Mouse (Mus musculus) limb, embryonic 11.5 days (tissue): ENCODE measurements around the gene Sobp. TPM values are rescaled to one million over a fixed set of nuclear protein-coding genes. Genes with fewer than 3 reads are reported as not detected.
A peak's percentile ranks its signal among the peaks of the same experiment; 100 is the strongest.

Source experiments
- ATAC-seq: fragments of 200-750 bp; cut with Nextera tagmentation; 2 replicates; pipeline ENCODE4 v1.8.0; 2017; ENCODE audit warnings: low read depth; ENCODE audit not compliant: insufficient number of reproducible peaks, low FRiP score, low TSS enrichment
- DNase-seq: peaks from one replicate; pipeline ENCODE4 v3.0.0-alpha.2; 2015; ENCODE audit warnings: low spot score
- H3K27ac ChIP-seq: fragments of 300-500 bp; sonication (generic); replicated peaks from 2 replicates; pipeline ENCODE4 v1.5.1; 2014; ENCODE audit warnings: low read depth, mild to moderate bottlenecking, low read length
- H3K27me3 ChIP-seq: fragments of 300-500 bp; sonication (generic); 2 replicates; pipeline ENCODE4 v1.6.1; 2014; ENCODE audit warnings: mild to moderate bottlenecking, low read length, mixed read lengths; ENCODE audit not compliant: control insufficient read depth, insufficient read depth
- H3K36me3 ChIP-seq: fragments of 300-500 bp; sonication (generic); 2 replicates; pipeline ENCODE4 v1.6.1; 2014; ENCODE audit warnings: mild to moderate bottlenecking, low read length, moderate library complexity, mixed read lengths; ENCODE audit not compliant: control insufficient read depth, insufficient read depth
- H3K4me1 ChIP-seq: fragments of 300-500 bp; sonication (generic); 2 replicates; pipeline ENCODE4 v1.6.1; 2014; ENCODE audit warnings: low read length, mixed read lengths; ENCODE audit not compliant: control insufficient read depth, insufficient read depth
- H3K4me2 ChIP-seq: fragments of 300-500 bp; sonication (generic); 2 replicates; pipeline ENCODE4 v1.6.1; 2014; ENCODE audit warnings: low read depth, mild to moderate bottlenecking, moderate library complexity; ENCODE audit not compliant: severe bottlenecking
- H3K4me3 ChIP-seq: fragments of 300-500 bp; sonication (generic); 2 replicates; pipeline ENCODE4 v1.5.1; 2014; ENCODE audit warnings: low read depth, low read length
- H3K9ac ChIP-seq: fragments of 300-500 bp; sonication (generic); 2 replicates; pipeline ENCODE4 v1.6.1; 2014; ENCODE audit warnings: mild to moderate bottlenecking, low read length
- H3K9me3 ChIP-seq: fragments of 300-500 bp; sonication (generic); 2 replicates; pipeline ENCODE4 v1.6.1; 2016; ENCODE audit warnings: low read length; ENCODE audit not compliant: control insufficient read depth
- WGBS: fragments of 180-500 bp; shearing (Covaris S2); extraction: QIAGEN DNeasy Blood & Tissue Kit; methylation state at CpG from one replicate; pipeline ENCODE4 v1.1.7; 2014; 5-methylcytosine and 5-hydroxymethylcytosine counted together
- polyA plus RNA-seq: library from polyadenylated mRNA; unstranded; fragments of >200 nt; fragmentation: Nextera tagmentation; extraction: Ambion mirVana; gene quantifications from 2 replicates; pipeline ENCODE4 v1.2.1, GENCODE M21; 2014

The Sobp gene
- polyA plus RNA-seq, 1 experiment from 2014 or later, result 3.9 TPM

DNA sequence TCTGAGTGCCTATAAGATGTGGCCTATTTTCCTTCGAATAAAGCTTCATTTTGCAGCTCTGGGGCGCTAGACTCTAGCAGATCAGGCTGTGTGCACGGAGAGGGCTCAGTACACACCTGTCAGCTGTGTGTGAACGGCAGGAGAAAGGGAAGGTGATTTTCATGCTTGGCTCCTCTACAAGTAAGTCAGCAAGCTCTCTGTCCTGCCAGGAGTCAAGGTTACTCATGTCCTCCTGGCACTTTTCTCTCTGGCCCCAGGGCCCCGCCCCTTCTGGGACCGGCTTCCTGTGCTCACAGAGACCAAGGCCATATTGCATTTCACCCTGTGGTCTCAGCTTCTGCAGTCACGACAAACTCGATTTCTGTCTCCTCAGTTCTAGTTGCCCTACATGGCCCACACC lies 138.8 kb downstream of the Sobp start:
- H3K4me3 ChIP-seq, result no peak overlapping the region
- H3K4me2 ChIP-seq, result no peak overlapping the region
- no peak overlapping the region for H3K9ac ChIP-seq
- H3K4me1 ChIP-seq, result peaks cover 6% of the 10 kb centered on the region; the same call in 1 of the 2 replicates
- ATAC-seq (no peak), DNase-seq (no peak)
- H3K36me3 ChIP-seq, result no peaks in the 10 kb centered on the region
- 71% methylated on average over 8 of the region's 8 CpGs for WGBS
- 0 out of 2 replicates have a peak, but pooled peaks cover 3% of the 10 kb centered on the region for H3K9me3 ChIP-seq
- H3K27me3 ChIP-seq, result no peaks in the 10 kb centered on the region
- no peak overlapping the region for H3K27ac ChIP-seq

DNA sequence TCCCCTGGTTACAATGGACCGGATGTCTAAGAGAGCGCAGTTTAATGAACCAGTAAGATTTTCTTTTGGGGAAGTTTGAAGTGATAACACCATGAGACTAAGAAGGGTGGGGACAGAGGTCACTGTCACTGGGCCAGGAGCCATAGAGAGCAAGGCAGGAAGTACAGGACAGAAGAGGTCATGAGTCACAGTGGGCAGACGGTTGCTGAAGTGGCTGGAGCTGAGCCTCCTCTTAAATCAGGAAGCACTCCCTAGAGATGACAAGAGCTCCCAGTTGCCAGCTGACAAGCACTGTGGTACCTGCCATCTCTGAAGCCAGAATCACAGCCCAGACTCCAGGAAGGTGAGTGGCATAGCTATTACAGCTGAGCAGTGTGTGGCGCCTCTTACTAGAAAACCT lies 139.5 kb downstream of the Sobp start:
- Histone ChIP-seq H3K27me3 (no peaks in the 10 kb centered on the region), H3K4me2 (no peak overlapping the region), H3K4me3 (no peak overlapping the region), H3K9ac (no peak overlapping the region), H3K27ac (no peak overlapping the region), H3K9me3 (0 out of 2 replicates have a peak, but pooled peaks cover under 1% of the 10 kb centered on the region), H3K4me1 (peaks cover 6% of the 10 kb centered on the region; the same call in 1 of the 2 replicates), H3K36me3 (no peaks in the 10 kb centered on the region)
- 74% methylated on average over 4 of the region's 4 CpGs for WGBS
- ATAC-seq (no peak), DNase-seq (no peak)

DNA sequence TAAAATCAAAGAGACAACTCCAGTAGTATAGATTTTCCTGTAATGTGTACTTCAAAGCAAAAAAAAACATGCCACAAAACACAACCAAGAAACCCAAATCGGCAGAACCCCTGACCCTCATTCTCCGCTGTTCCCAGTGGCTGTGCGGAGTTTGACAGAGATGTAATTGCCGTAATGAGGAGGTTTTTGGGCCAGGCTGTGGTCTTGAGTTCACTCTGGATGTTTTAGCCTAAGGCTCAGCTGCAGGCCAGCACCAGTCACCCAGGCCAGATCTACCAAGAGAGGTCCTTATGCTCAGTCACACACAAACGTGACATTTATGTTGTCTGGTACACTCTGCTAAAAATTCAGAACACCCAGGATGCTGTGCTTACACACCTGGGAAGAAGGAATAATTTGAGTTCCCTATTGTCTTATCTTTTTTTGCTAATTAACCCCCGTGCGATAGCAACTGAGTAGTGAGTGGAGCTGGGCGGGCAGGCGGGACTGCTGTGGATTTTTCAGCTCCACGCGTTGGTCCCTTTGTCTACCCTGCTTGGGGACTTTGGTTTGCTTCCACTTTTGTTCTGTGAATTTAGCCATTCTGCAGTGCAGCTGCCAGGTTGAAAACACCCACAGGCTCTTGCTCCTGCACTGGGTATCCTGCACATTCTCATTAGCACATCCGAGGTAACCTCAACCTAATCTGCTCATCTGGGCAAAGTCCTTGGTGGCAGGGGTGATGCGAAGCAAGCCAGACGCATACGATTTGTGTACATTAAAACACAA lies 140.7 kb downstream of the Sobp start:
- no peak overlapping the region for H3K9ac ChIP-seq
- H3K27ac ChIP-seq, result no peak overlapping the region
- 78% methylated on average over 15 of the region's 15 CpGs for WGBS
- H3K36me3 ChIP-seq, result no peaks in the 10 kb centered on the region
- no peak overlapping the region for H3K4me2 ChIP-seq
- H3K4me3 ChIP-seq, result no peak overlapping the region
- DNase-seq (no peak), ATAC-seq (no peak)
- peaks cover 6% of the 10 kb centered on the region; the same call in 1 of the 2 replicates for H3K4me1 ChIP-seq
- H3K27me3 ChIP-seq, result no peaks in the 10 kb centered on the region
- H3K9me3 ChIP-seq, result no peaks in the 10 kb centered on the region

DNA sequence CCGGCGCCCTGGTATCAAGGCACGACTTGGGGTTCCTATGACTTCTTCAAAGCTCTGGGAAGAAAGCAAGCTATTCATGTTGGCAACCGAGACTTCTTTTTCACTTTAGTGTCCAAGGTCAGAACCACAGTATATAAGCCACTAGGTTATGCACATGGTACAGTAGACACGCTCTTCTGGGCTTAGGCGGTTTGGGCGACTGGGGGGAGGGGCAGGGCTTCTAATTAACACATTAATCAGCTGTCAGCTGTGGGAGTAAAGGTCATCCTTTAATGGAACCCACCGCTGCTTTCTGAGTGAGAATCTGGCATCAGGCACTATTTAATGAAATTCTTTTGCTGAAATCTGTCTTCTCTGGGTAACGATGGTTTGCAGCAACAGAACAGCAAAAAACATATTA lies 147.3 kb downstream of the Sobp start:
- WGBS, result 43% methylated on average over 9 of the region's 9 CpGs
- Histone ChIP-seq H3K4me2 (no peak overlapping the region), H3K9me3 (no peaks in the 10 kb centered on the region), H3K27ac (no peak overlapping the region), H3K4me3 (no peak overlapping the region), H3K4me1 (peaks cover 4% of the 10 kb centered on the region), H3K36me3 (no peaks in the 10 kb centered on the region), H3K27me3 (peaks cover 16% of the 10 kb centered on the region), H3K9ac (no peak overlapping the region)
- ATAC-seq (no peak), DNase-seq (no peak)

DNA sequence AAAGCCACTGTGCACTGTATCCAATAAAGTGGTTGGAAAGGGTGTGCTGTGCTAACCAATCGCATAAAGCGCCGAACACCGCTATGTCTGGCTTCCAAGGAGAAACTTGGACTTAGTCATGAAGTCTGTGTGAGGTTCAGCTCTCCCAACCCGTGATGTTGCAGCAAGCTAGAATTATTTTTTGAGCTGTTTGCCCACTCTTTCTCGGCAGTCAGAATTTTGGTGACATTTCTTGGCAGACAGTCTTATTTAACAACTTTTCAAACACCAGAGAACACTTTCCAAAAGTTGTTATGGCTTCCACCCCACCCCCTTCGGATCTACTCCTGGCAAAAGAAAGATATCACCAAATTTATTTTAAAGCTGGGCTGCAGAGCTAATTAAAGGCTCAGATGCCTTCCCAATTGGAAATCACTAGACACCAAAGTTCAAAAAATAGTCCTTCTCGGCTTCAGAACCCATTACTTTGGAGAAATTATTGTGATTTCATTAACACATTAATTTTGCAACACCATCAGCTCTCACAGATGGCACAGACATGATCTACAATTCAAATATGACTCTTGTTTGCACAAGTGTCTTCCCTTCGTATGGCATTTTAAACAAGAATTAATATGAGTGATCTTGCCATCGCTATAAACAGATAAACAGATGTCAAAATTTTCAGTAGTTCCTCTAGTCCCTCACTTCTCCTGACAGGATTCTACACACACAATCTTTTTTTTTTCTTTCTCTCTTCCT lies 150.7 kb downstream of the Sobp start:
- Histone ChIP-seq H3K27me3 (peaks cover 35% of the 10 kb centered on the region), H3K9me3 (no peaks in the 10 kb centered on the region), H3K36me3 (no peaks in the 10 kb centered on the region), H3K4me2 (no peak overlapping the region), H3K27ac (no peak overlapping the region), H3K4me1 (peaks cover 15% of the 10 kb centered on the region), H3K4me3 (no peak overlapping the region), H3K9ac (no peak overlapping the region)
- WGBS, result 83% methylated on average over 10 of the region's 10 CpGs
- ATAC-seq, result no peak
- DNase-seq, result no peak

DNA sequence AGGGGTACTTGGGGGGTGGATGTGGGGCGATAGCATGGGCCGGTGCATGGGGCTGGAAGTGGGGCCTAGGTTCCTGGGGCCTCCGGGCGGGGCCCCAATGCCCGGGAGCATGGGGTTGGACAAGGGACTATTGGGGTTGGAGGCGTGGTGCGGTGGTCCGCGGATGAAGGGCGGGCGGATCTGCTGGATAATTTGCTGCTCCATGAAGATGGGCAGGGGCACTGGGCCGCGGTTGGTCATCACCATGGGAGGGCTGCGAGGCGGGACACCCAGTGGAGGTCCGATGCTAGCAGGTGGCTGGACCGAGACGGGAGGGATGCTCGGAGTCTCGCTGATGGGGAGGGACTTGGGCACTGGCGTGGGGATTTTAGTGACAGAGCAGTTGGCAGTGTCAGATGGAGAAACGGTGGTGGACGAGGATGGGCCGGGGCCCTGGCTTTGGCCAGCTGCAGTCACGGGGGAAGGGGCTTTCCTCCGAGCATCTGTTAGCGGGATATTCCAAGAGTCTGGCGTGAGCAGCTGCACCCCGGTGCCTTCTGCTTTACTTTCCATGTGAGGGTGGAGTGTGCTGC lies 152.1 kb downstream of the Sobp start:
- Histone ChIP-seq H3K36me3 (no peaks in the 10 kb centered on the region), H3K9me3 (no peaks in the 10 kb centered on the region), H3K4me3 (peak overlapping the region; percentile 41), H3K4me2 (peak overlapping the region; percentile 98), H3K27ac (no peak overlapping the region), H3K4me1 (peaks cover 15% of the 10 kb centered on the region), H3K9ac (peak overlapping the region; percentile 53), H3K27me3 (peaks cover 35% of the 10 kb centered on the region)
- DNase-seq (peak; percentile 37), ATAC-seq (no peak)
- 1% methylated on average over 29 of the region's 29 CpGs for WGBS

DNA sequence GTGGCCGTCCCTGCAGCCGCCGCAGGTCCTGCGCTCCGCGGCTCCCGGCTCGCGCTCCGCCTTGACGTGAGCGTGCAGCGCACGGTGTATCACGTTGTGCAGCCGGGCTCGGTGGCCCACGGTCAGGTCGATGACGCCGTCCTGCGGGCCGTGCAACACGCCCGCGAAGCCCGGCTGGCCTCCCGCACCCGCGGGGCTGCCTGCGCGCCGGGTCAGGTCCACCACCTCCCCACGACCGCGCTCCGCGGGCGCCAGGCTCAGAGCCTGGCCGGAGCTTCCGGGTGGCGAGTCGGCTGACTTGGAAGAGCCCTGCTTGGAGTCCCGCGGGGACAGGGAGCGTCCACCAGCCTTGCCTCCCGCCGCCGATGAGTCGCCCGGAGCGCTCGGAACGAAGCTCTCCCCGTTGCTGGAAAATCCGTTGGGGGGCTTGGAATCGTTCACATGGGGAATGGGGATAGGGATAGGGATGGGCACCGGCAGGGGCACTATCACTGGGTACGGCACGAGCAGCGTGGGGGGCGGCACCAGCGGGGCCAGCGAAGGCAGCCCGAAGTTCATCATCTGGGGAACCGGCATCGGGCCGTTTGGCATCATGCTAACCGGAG lies 152.7 kb downstream of the Sobp start:
- ATAC-seq (no peak), DNase-seq (peak; percentile 57)
- no peaks in the 10 kb centered on the region for H3K36me3 ChIP-seq
- peaks cover 15% of the 10 kb centered on the region for H3K4me1 ChIP-seq
- H3K9ac ChIP-seq, result peak overlapping the region; percentile 53
- peaks cover 35% of the 10 kb centered on the region for H3K27me3 ChIP-seq
- H3K4me3 ChIP-seq, result peak overlapping the region; percentile 41
- peak overlapping the region; percentile 98 for H3K4me2 ChIP-seq
- under 1% methylated on average over 57 of the region's 69 CpGs for whole genome bisulfite sequencing
- no peak overlapping the region for H3K27ac ChIP-seq
- H3K9me3 ChIP-seq, result no peaks in the 10 kb centered on the region

DNA sequence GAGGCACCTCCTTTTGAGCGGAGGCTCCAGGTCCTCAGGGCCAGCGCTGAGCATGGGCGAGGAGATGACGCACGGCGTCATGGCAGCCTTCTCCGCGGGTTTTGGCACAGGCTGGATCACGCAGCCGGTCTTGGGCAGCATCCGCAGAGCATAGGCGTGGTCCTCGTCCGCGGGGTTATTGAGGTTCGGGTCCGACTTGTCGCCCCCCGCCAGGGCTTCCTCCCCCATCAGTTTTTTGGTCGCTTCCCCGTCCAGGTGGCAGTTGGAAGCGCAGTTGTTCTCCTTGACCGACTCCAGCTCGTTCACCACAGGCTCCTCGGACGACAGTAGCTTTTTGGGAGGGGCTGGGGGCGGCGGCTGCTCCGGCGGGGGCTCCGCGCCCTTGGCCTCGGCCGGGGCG lies 153.3 kb downstream of the Sobp start:
- no peaks in the 10 kb centered on the region for H3K36me3 ChIP-seq
- H3K4me2 ChIP-seq, result peak overlapping the region; percentile 98
- H3K4me1 ChIP-seq, result peaks cover 15% of the 10 kb centered on the region
- 4% methylated on average over 35 of the region's 35 CpGs for WGBS
- peak overlapping the region; percentile 53 for H3K9ac ChIP-seq
- peak; percentile 45 for DNase-seq
- ATAC-seq, result no peak
- no peak overlapping the region for H3K27ac ChIP-seq
- no peaks in the 10 kb centered on the region for H3K9me3 ChIP-seq
- H3K4me3 ChIP-seq, result peak overlapping the region; percentile 41
- peaks cover 35% of the 10 kb centered on the region for H3K27me3 ChIP-seq
